Mouse (Mus musculus) embryonic fibroblast, embryonic 13.5 days (primary cell): ENCODE results near the gene Arid1b.

Source experiments
- CTCF ChIP-seq: IDR thresholded peaks from 2 replicates; pipeline ENCODE4 v1.5.1; 2011; ENCODE audit warnings: mild to moderate bottlenecking, control low read depth, low read length, moderate library complexity, borderline replicate concordance; ENCODE audit not compliant: insufficient read depth
- POLR2A ChIP-seq: IDR thresholded peaks from 2 replicates; pipeline ENCODE4 v1.6.1; 2011; ENCODE audit warnings: low read depth, mild to moderate bottlenecking, control low read depth, low read length, moderate library complexity

- TF ChIP-seq POLR2A (no peak), CTCF (no peak)
Observed at GRCm38 (mm10) chr17:5228616-5229250, 234.6 kb downstream of the Arid1b start.
